Mouse (Mus musculus): ENCODE results near the gene Cfap52. TPM values are rescaled to one million over a fixed set of nuclear protein-coding genes. Genes with fewer than 3 reads are reported as not detected.

The Cfap52 gene
- polyA plus RNA-seq (2021; fragmentation: Nextera tagmentation), result 2.3 and 4.3 TPM in 2 replicates
- long read RNA-seq, experiment 1, transcript Cfap52-201 (14 exons, 2,199 nt), result major isoform, 7 of 7 reads
- long read RNA-seq, experiment 1, partial matches to known transcripts, result 0 of 7 reads
- long read RNA-seq, experiment 1, other reads (novel, unspliced or antisense), result 0 of 7 reads
- long read RNA-seq, experiment 2, partial matches to known transcripts, result 1 of 6 reads
- long read RNA-seq, experiment 2, other reads (novel, unspliced or antisense), result 2 of 6 reads

DNA sequence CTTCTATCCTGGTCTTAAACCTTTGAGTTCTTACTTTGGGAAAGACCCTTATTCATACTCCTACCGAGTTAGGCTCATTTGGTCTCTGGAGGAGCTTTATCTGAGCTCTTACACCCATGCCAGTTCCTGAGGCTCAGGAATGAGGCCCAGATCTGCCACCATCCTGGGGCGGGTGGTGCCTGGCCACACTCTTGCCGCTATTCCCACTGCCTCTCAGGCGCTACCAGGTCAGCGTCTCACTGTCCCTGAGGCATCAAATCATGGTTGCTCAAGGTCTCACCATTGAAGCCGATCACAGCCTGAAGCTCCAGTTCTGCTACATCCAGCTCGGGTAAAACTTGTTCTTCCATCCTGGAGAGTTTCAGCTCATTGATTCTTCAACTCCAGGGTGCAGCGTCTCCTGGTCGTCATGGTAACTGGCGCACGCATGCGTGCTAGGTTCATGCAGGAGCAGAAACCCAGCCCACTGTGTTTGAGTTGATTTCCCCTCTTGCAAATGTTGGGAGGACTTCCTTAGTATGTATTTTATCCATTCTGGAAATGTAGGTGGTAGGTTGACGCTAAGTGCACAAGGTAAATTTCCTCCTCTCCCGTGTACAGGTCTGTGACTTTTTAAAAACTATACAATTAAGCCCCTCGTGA lies at the start of gene Cfap52:
Gene Cfap52, minus strand, starts transcription at position 410 of the 642 bp plus-strand sequence.

GRCm38 (mm10) chr11:67965905-67966878 lies 741 bp upstream of the Cfap52 start, which contains the start of gene Stx8:
Gene Stx8 (plus strand): TSS chr11:67966193.

DNA sequence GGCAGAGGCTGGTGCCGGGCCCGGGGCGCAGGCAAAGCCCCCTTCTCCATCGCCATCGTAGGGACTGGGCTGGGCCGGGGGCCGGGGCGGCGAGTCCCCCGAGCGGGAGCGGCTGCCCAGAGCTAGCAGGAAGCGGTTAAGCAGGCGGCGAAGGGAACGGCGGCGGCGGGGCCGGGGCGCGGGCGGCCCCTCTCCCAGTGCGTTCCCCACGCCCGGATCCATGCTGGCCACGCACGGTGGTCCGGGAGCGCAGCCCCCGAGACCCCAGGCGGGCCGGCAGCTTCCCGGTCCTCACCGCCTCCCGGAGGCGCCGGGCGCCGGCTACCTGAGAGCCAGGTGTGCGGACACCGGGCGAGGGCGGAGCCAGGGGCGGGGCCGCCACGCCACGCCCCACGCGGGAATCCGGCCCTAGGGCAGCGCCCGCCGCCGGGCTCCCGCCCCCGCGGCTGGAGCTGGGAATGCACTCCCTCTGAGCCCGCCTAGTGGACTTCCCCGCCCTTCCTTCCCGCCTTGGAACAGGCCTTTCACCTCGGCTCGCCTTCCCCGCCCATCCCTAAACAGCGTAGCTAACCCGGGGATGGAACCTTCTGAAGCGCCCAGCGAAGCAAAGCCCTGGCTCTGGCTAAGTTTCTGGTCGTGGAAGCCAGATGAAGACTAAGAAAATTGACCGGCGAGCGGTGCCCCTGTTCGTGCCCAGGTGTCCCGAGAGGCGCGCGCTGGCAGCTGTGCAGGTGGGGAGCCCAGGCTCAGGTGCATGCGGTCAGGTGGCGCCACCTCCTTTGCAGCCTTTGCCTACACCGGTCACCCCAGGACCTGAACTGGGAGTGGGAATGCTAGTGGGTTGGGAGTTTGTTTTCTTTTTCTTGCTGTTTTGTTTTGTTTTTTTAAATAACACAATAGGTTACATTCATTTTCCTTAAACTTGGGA lies 43.4 kb downstream of the Cfap52 start, which contains the start of gene Usp43:
Gene Usp43, minus strand, starts transcription at position 327 of the 928 bp plus-strand sequence.

Other genes with a start within 250 kb of the Cfap52 start
- 0.20 and 0.24 TPM in 2 replicates for gene Glp2r, start 194.5 kb downstream of the Cfap52 start, polyA plus RNA-seq (2021; fragmentation: Nextera tagmentation)
- gene Gsg1l2, start 191.0 kb downstream of the Cfap52 start, polyA plus RNA-seq (2021; fragmentation: Nextera tagmentation), result not detected in 2 replicates
- gene Dhrs7c, start 167.5 kb downstream of the Cfap52 start, polyA plus RNA-seq (2021; fragmentation: Nextera tagmentation), result not detected in 2 replicates
- gene Usp43, start 43.5 kb downstream of the Cfap52 start, polyA plus RNA-seq (2021; fragmentation: Nextera tagmentation), result 0.08 and 0.33 TPM in 2 replicates
- 49.7 and 64.0 TPM in 2 replicates for gene Stx8, start 542 bp upstream of the Cfap52 start, polyA plus RNA-seq (2021; fragmentation: Nextera tagmentation)